In the genomic region with DNA sequence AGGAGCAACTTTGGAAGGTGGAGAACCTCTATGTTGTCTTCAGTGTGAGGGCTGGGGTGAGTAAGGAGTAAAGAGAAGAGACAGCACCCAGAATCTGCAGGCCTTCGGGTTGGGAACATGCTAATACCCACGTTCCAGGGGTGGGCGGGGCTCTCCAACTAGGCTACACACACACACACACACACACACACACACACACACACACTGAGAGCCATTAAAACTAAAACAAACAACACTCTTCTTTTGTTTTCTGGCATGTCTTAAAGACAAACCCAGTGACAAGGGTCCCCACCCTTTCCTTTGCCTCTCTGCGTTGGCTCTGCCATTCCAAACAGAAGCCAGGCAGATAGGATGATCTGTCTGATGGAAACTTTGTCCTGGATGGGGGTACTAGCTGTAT, we compare ENCODE assay signal across 8 mouse cellular contexts. TPM values are rescaled to one million over a fixed set of nuclear protein-coding genes. Genes with fewer than 3 reads are reported as not detected.
A peak's percentile ranks its signal among the peaks of the same experiment; 100 is the strongest.
DNase-seq lines count a peak whose midpoint lies in the region; ATAC-seq lines count a peak whose summit lies in the region.

No protein-coding gene starts in this region.

- H3K4me1 ChIP-seq in hindbrain, embryonic 12.5 days, result peaks cover 73% of the 10 kb centered on the region
- peaks cover 50% of the 10 kb centered on the region for H3K4me1 ChIP-seq in limb, embryonic 13.5 days
- H3K4me1 ChIP-seq in neural tube, embryonic 14.5 days (ENCODE audit: control insufficient read depth, insufficient read depth, low read length), result peaks cover 43% of the 10 kb centered on the region; the same call in 1 of the 2 replicates

- ATAC-seq in hindbrain, embryonic 12.5 days (ENCODE audit: low FRiP score), result no peak
- no peak for ATAC-seq in limb, embryonic 13.5 days (ENCODE audit: low FRiP score, low read depth)
- no peak for ATAC-seq in neural tube, embryonic 14.5 days (ENCODE audit: low read depth)

- H3K4me3 ChIP-seq in hindbrain, embryonic 12.5 days, result peak overlapping the region; percentile 65
- H3K4me3 ChIP-seq in limb, embryonic 13.5 days, result peak overlapping the region; percentile 69
- peak overlapping the region; percentile 78; the same call in 1 of the 2 replicates for H3K4me3 ChIP-seq in neural tube, embryonic 14.5 days (ENCODE audit: low read depth, low read length)

- intact Hi-C loops in heart, postnatal 25 days (cut with DNase I), result loop anchor here (2.0 to 5.0 kb wide), 3 partner anchors 50 to 265 kb away; no protein-coding TSS in a partner anchor

- peak; percentile 57 to 60 for DNase-seq in heart, adult 18-20 months
- no peak for DNase-seq in heart, postnatal 25 days (ENCODE audit: low spot score)
- DNase-seq in urinary bladder, postnatal 10 days (ENCODE audit: low spot score), result no peak
- no peak for DNase-seq in gastrocnemius, adult 8-10 months (ENCODE audit: low spot score in 2 of 2)
- no peak for DNase-seq in cerebellum, adult 18-20 months

- no peak overlapping the region; the same call in none of the 2 replicates for H3K27ac ChIP-seq in hindbrain, embryonic 12.5 days
- H3K27ac ChIP-seq in limb, embryonic 13.5 days, result no peak overlapping the region
- H3K27ac ChIP-seq in neural tube, embryonic 14.5 days (ENCODE audit: low read depth, low read length), result no peak overlapping the region

- H3K27me3 ChIP-seq in hindbrain, embryonic 12.5 days, result no peaks in the 10 kb centered on the region
- peaks cover 22% of the 10 kb centered on the region; the same call in 1 of the 2 replicates for H3K27me3 ChIP-seq in limb, embryonic 13.5 days
- no peaks in the 10 kb centered on the region for H3K27me3 ChIP-seq in neural tube, embryonic 14.5 days (ENCODE audit: control insufficient read depth, insufficient read depth, low read length)

- peak overlapping the region; percentile 97 for H3K4me2 ChIP-seq in hindbrain, embryonic 12.5 days (replicated peaks)
- H3K4me2 ChIP-seq in limb, embryonic 13.5 days (replicated peaks), result peak overlapping the region; percentile 100
- H3K4me2 ChIP-seq in neural tube, embryonic 14.5 days (ENCODE audit: low read depth, low read length), result peak overlapping the region; percentile 91

- no peaks in the 10 kb centered on the region for H3K9me3 ChIP-seq in hindbrain, embryonic 12.5 days (replicated peaks)
- H3K9me3 ChIP-seq in limb, embryonic 13.5 days, result no peaks in the 10 kb centered on the region
- no peaks in the 10 kb centered on the region for H3K9me3 ChIP-seq in neural tube, embryonic 14.5 days (ENCODE audit: control insufficient read depth, low read length)

- no peaks in the 10 kb centered on the region for H3K36me3 ChIP-seq in hindbrain, embryonic 12.5 days
- no peaks in the 10 kb centered on the region for H3K36me3 ChIP-seq in limb, embryonic 13.5 days
- no peaks in the 10 kb centered on the region for H3K36me3 ChIP-seq in neural tube, embryonic 14.5 days (ENCODE audit: control insufficient read depth, insufficient read depth, low read length)

- peak overlapping the region; percentile 88 for H3K9ac ChIP-seq in hindbrain, embryonic 12.5 days
- H3K9ac ChIP-seq in limb, embryonic 13.5 days, result no peak overlapping the region
- no peak overlapping the region for H3K9ac ChIP-seq in neural tube, embryonic 14.5 days (replicated peaks; ENCODE audit: low read depth, low read length)

- 65% methylated on average over 3 of the region's 4 CpGs for WGBS in hindbrain, embryonic 12.5 days
- WGBS in limb, embryonic 13.5 days, result 84% methylated on average over 4 of the region's 4 CpGs
- WGBS in neural tube, embryonic 14.5 days, result 57% methylated on average over 2 of the region's 4 CpGs

RNA-seq across cellular contexts. Expression of a gene that starts 2.0 kb away (rescaled TPM):
- total RNA-seq in heart, adult 18-20 months (2021), result 10 to 100 TPM; 11.7 to 13.3 TPM
- 10 to 100 TPM; 15.6 to 18.9 TPM for total RNA-seq in heart, postnatal 25 days (2021)
- polyA plus RNA-seq in hindbrain, embryonic 12.5 days (2016; fragmentation: Nextera tagmentation; extraction: Ambion mirVana), result 34.2 and 39.0 TPM in 2 replicates
- 17.2 and 19.5 TPM in 2 replicates for polyA plus RNA-seq in limb, embryonic 13.5 days (2015; fragmentation: Nextera tagmentation; extraction: Ambion mirVana)
- polyA plus RNA-seq in neural tube, embryonic 14.5 days (2014; fragmentation: Nextera tagmentation; extraction: Ambion mirVana), result 30.2 and 34.7 TPM in 2 replicates
- 1 to 10 TPM in 3 of 4 experiments, under 1 TPM in 1; 0.97 to 1.5 (median 1.4) TPM for total RNA-seq in gastrocnemius, adult 8-10 months (2022)

Comparison
In these comparisons a context has a peak if more than half of its experiments do, and no peak if none do; other contexts are left out.
1. DNase-seq: peak in heart, adult 18-20 months (2 of 2); none in heart, postnatal 25 days (single experiment), urinary bladder, postnatal 10 days (single experiment), gastrocnemius, adult 8-10 months (0 of 2) and cerebellum, adult 18-20 months (0 of 2).
2. RNA of a gene that starts 2.0 kb away (total RNA-seq): 15.6 to 18.9 TPM in heart, postnatal 25 days and 11.7 to 13.3 TPM in heart, adult 18-20 months; 0.97 to 1.5 TPM in gastrocnemius, adult 8-10 months; every median in the first group is over 4 times any median in the second.
3. Peak in every context shown above with its lines, with median percentiles within 50 percentile points of each other: H3K4me2 ChIP-seq and H3K4me3 ChIP-seq.